Mouse (Mus musculus) forebrain, embryonic 10.5 days (tissue): Measurements from ENCODE around the gene Tstd2. TPM values are rescaled to one million over a fixed set of nuclear protein-coding genes. Genes with fewer than 3 reads are reported as not detected.
A peak's percentile ranks its signal among the peaks of the same experiment; 100 is the strongest.

Experiments used
- DNase-seq: peaks from one replicate; pipeline ENCODE4 v3.0.0-alpha.2; 2017; ENCODE audit warnings: low spot score; ENCODE audit errors: extremely low spot score
- H3K27ac ChIP-seq: fragments of 300-500 bp; sonication (generic); 2 replicates; pipeline ENCODE4 v1.5.1; 2016; ENCODE audit warnings: mild to moderate bottlenecking
- H3K27me3 ChIP-seq: fragments of 300-500 bp; sonication (generic); 2 replicates; pipeline ENCODE4 v1.6.1; 2016; ENCODE audit warnings: mild to moderate bottlenecking; ENCODE audit not compliant: poor library complexity, severe bottlenecking
- H3K36me3 ChIP-seq: fragments of 300-500 bp; sonication (generic); replicated peaks from 2 replicates; pipeline ENCODE4 v1.6.1; 2016; ENCODE audit warnings: mild to moderate bottlenecking, moderate library complexity
- H3K4me1 ChIP-seq: fragments of 300-500 bp; sonication (generic); 2 replicates; pipeline ENCODE4 v1.6.1; 2016
- H3K4me3 ChIP-seq: fragments of 300-500 bp; sonication (generic); 2 replicates; pipeline ENCODE4 v1.5.1; 2016; ENCODE audit warnings: mild to moderate bottlenecking, moderate library complexity
- H3K9me3 ChIP-seq: fragments of 300-500 bp; sonication (generic); 2 replicates; pipeline ENCODE4 v1.6.1; 2016; ENCODE audit warnings: mild to moderate bottlenecking, moderate library complexity
- WGBS: fragments of 180-500 bp; shearing (Covaris S2); methylation state at CpG from one replicate; pipeline ENCODE4 v1.1.7; 2016; 5-methylcytosine and 5-hydroxymethylcytosine counted together
- polyA plus RNA-seq: library from polyadenylated mRNA; unstranded; fragments of >200 nt; fragmentation: Nextera tagmentation; extraction: Ambion mirVana; gene quantifications from 2 replicates; pipeline ENCODE4 v1.2.1, GENCODE M21; 2016

Gene Tstd2
- 66.9 and 67.4 TPM in 2 replicates for polyA plus RNA-seq

GRCm38 (mm10) chr4:46138287-46139222 is at the start of gene Tstd2, which contains the start of gene Ncbp1:
Gene Tstd2, minus strand, starts transcription at chr4:46138694.
Gene Ncbp1, plus strand, starts transcription at chr4:46138613.
- under 1% methylated on average over 90 of the region's 90 CpGs for WGBS

GRCm38 (mm10) chr4:46186466-46186865 is 48.0 kb upstream of the Tstd2 start:
- H3K27me3 ChIP-seq = no peaks in the 10 kb centered on the region
- 89% methylated on average over 3 of the region's 3 CpGs for WGBS
- H3K36me3 ChIP-seq = peaks cover 92% of the 10 kb centered on the region
- no peaks in the 10 kb centered on the region for H3K9me3 ChIP-seq
- DNase-seq = no peak
- no peak overlapping the region for H3K27ac ChIP-seq
- no peaks in the 10 kb centered on the region for H3K4me1 ChIP-seq
- no peak overlapping the region for H3K4me3 ChIP-seq

More at GRCm38 (mm10) chr4:46138287-46139222, at the start of gene Tstd2, which contains the start of gene Ncbp1:
- Histone ChIP-seq H3K9me3 (no peaks in the 10 kb centered on the region), H3K4me1 (peaks cover 30% of the 10 kb centered on the region), H3K27me3 (no peaks in the 10 kb centered on the region), H3K36me3 (peaks cover 45% of the 10 kb centered on the region), H3K4me3 (peak within 1 kb of the TSS; percentile 77), H3K27ac (peak within 1 kb of the TSS; percentile 96)
- peak; percentile 91 for DNase-seq

GRCm38 (mm10) chr4:46185890-46186289 is 47.4 kb upstream of the Tstd2 start:
- peaks cover 92% of the 10 kb centered on the region for H3K36me3 ChIP-seq
- H3K9me3 ChIP-seq = no peaks in the 10 kb centered on the region
- 85% methylated on average over 9 of the region's 9 CpGs for WGBS
- 0 out of 2 replicates have a peak, but pooled peaks cover 5% of the 10 kb centered on the region for H3K4me1 ChIP-seq
- no peak overlapping the region for H3K27ac ChIP-seq
- DNase-seq = no peak
- H3K27me3 ChIP-seq = no peaks in the 10 kb centered on the region
- no peak overlapping the region for H3K4me3 ChIP-seq

- Histone ChIP-seq H3K4me1 (0 out of 2 replicates have a peak, but pooled peaks cover 5% of the 10 kb centered on the region), H3K36me3 (peaks cover 92% of the 10 kb centered on the region), H3K27ac (no peak overlapping the region), H3K9me3 (no peaks in the 10 kb centered on the region), H3K27me3 (no peaks in the 10 kb centered on the region), H3K4me3 (no peak overlapping the region)
- no peak for DNase-seq
- 84% methylated on average over 8 of the region's 8 CpGs for WGBS
Observed at GRCm38 (mm10) chr4:46185423-46185822, 46.9 kb upstream of the Tstd2 start.

GRCm38 (mm10) chr4:46182181-46182580 is 43.7 kb upstream of the Tstd2 start:
- peaks cover 92% of the 10 kb centered on the region for H3K36me3 ChIP-seq
- H3K4me3 ChIP-seq = no peak overlapping the region
- H3K4me1 ChIP-seq = 0 out of 2 replicates have a peak, but pooled peaks cover 5% of the 10 kb centered on the region
- H3K27ac ChIP-seq = no peak overlapping the region
- 94% methylated on average over 7 of the region's 7 CpGs for WGBS
- no peak for DNase-seq
- no peaks in the 10 kb centered on the region for H3K27me3 ChIP-seq
- H3K9me3 ChIP-seq = no peaks in the 10 kb centered on the region

- 0 out of 2 replicates have a peak, but pooled peaks cover 5% of the 10 kb centered on the region for H3K4me1 ChIP-seq
- no peaks in the 10 kb centered on the region for H3K9me3 ChIP-seq
- H3K36me3 ChIP-seq = peaks cover 98% of the 10 kb centered on the region
- no peak overlapping the region for H3K4me3 ChIP-seq
- DNase-seq = no peak
- no peak overlapping the region for H3K27ac ChIP-seq
- H3K27me3 ChIP-seq = no peaks in the 10 kb centered on the region
- WGBS = 67% methylated on average over 6 of the region's 6 CpGs
Observed at GRCm38 (mm10) chr4:46181168-46181567, 42.7 kb upstream of the Tstd2 start.

- Histone ChIP-seq H3K27ac (no peak overlapping the region), H3K27me3 (no peaks in the 10 kb centered on the region), H3K4me3 (no peak overlapping the region), H3K36me3 (peaks cover 100% of the 10 kb centered on the region), H3K4me1 (0 out of 2 replicates have a peak, but pooled peaks cover 5% of the 10 kb centered on the region), H3K9me3 (no peaks in the 10 kb centered on the region)
- DNase-seq = no peak
- 87% methylated on average over 7 of the region's 7 CpGs for WGBS
Observed at GRCm38 (mm10) chr4:46177496-46177895, 39.0 kb upstream of the Tstd2 start.

GRCm38 (mm10) chr4:46177018-46177417 is 38.5 kb upstream of the Tstd2 start:
- Histone ChIP-seq H3K9me3 (no peaks in the 10 kb centered on the region), H3K36me3 (peaks cover 100% of the 10 kb centered on the region)
- 85% methylated on average over 5 of the region's 5 CpGs for WGBS

GRCm38 (mm10) chr4:46176313-46176712 is 37.8 kb upstream of the Tstd2 start:
- DNase-seq = no peak
- 0 out of 2 replicates have a peak, but pooled peaks cover 4% of the 10 kb centered on the region for H3K4me1 ChIP-seq
- H3K9me3 ChIP-seq = no peaks in the 10 kb centered on the region
- H3K4me3 ChIP-seq = no peak overlapping the region
- H3K36me3 ChIP-seq = peaks cover 100% of the 10 kb centered on the region
- 80% methylated on average over 4 of the region's 4 CpGs for WGBS
- H3K27ac ChIP-seq = no peak overlapping the region
- no peaks in the 10 kb centered on the region for H3K27me3 ChIP-seq

More at GRCm38 (mm10) chr4:46177018-46177417, 38.5 kb upstream of the Tstd2 start:
- Histone ChIP-seq H3K4me3 (no peak overlapping the region), H3K27ac (no peak overlapping the region), H3K4me1 (0 out of 2 replicates have a peak, but pooled peaks cover 5% of the 10 kb centered on the region), H3K27me3 (no peaks in the 10 kb centered on the region)
- DNase-seq = no peak

- Histone ChIP-seq H3K4me3 (no peak overlapping the region), H3K4me1 (no peaks in the 10 kb centered on the region), H3K27me3 (no peaks in the 10 kb centered on the region), H3K27ac (no peak overlapping the region), H3K36me3 (peaks cover 100% of the 10 kb centered on the region), H3K9me3 (no peaks in the 10 kb centered on the region)
- WGBS = 92% methylated on average over 7 of the region's 7 CpGs
- DNase-seq = no peak
Observed at GRCm38 (mm10) chr4:46171761-46172160, 33.3 kb upstream of the Tstd2 start.

- Histone ChIP-seq H3K27ac (no peak overlapping the region), H3K4me3 (no peak overlapping the region), H3K4me1 (no peaks in the 10 kb centered on the region), H3K36me3 (peaks cover 100% of the 10 kb centered on the region), H3K9me3 (no peaks in the 10 kb centered on the region), H3K27me3 (no peaks in the 10 kb centered on the region)
- no peak for DNase-seq
- WGBS = 95% methylated on average over 5 of the region's 5 CpGs
Observed at GRCm38 (mm10) chr4:46165831-46166230, 27.3 kb upstream of the Tstd2 start.

- Histone ChIP-seq H3K36me3 (peaks cover 100% of the 10 kb centered on the region), H3K27me3 (no peaks in the 10 kb centered on the region)
- 88% methylated on average over 2 of the region's 2 CpGs for WGBS
Observed at GRCm38 (mm10) chr4:46164027-46164426, 25.5 kb upstream of the Tstd2 start.

More at GRCm38 (mm10) chr4:46164027-46164426, 25.5 kb upstream of the Tstd2 start:
- Histone ChIP-seq H3K4me1 (no peaks in the 10 kb centered on the region), H3K9me3 (no peaks in the 10 kb centered on the region), H3K4me3 (no peak overlapping the region), H3K27ac (no peak overlapping the region)
- DNase-seq = no peak
